Mouse (Mus musculus) large intestine, adult 2 months (tissue): ENCODE measurements at regions not wholly inside any gene's neighbourhood (a gene's known extent, or its start where the extent isn't known, plus 50 kb on each side); places are given as distances from the start of the nearest gene placed in this dataset.

Experiments used
- DNase-seq: peaks from one replicate; pipeline ENCODE4 v3.0.0-alpha.2; 2012; ENCODE audit warnings: low read depth, low spot score
- WGBS: fragments of 180-500 bp; shearing (Covaris S2); methylation state at CpG from one replicate; pipeline ENCODE4 v1.1.7; 2018; 5-methylcytosine and 5-hydroxymethylcytosine counted together

DNA sequence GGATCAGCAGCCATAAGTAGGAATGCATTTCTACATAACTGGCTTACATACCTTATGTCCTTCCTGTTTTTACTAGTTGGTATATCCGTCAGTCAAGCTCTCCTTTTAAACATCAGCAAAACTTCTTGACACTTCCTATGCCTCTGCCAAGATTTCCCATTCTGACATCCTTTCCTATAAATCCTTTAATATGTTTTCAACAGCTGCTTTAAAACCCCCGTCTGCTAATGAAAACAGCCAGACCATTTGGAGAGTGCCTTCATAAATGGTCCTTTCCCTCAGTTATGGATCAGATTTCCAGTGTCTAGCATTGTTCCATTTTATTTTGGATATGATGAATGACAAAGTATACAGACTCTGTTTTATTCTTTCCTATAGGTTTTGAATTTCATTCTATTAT, 270.7 kb upstream of the Rgmb start:
- no peak for DNase-seq
- WGBS, result 81% methylated on average over 2 of the region's 2 CpGs

DNA sequence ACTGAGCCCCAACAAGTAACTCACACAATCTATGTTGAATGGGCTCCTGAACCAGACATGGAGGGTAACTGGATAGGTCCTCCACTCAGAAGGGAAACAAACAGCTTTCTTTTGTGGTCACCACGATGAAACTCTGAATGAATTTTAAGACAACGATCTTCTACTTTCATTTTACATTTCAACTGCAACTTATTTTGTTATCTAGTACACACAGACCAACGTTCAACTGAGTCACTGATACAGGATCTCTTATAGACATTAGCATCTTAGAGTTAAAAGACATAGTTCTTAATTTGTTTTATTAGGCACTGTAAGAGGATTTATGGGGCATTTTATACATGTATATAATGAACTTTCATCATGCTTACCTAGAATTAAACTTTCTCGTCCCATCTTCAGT, 262.1 kb upstream of the Rgmb start:
- 74% methylated on average over 4 of the region's 4 CpGs for WGBS
- no peak for DNase-seq

DNA sequence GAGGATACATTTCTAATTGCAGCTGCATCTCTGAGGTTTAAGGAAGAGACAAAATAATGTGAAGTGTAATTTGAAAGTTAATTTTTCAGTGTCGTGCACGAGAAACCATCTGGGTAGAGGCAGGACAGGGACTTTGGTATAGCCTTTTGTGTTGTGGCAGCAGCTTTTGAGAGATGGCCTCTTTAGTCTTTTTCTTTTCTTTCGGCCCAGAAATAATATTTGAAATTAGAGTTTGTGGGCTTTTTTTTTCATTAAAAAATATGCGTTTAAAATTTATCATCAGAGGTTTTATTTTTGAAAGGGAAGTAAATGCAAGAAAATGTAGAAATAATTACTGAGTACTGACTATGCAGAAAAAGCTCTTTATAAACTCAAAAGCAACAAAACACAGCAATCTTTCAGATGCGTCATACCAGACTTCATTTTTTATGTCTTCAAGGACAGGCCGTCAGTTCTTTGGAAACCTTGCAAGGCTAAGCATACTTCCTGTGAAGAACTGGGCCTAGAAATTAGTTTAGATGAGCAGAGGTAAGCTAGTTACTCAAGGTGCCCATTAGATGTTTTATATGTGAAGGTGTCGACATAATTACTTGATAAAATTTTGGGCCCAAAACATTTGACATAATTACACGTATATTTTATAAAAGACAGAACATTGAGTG, 258.9 kb upstream of the Rgmb start:
- DNase-seq, result no peak
- 86% methylated on average over 8 of the region's 8 CpGs for WGBS

DNA sequence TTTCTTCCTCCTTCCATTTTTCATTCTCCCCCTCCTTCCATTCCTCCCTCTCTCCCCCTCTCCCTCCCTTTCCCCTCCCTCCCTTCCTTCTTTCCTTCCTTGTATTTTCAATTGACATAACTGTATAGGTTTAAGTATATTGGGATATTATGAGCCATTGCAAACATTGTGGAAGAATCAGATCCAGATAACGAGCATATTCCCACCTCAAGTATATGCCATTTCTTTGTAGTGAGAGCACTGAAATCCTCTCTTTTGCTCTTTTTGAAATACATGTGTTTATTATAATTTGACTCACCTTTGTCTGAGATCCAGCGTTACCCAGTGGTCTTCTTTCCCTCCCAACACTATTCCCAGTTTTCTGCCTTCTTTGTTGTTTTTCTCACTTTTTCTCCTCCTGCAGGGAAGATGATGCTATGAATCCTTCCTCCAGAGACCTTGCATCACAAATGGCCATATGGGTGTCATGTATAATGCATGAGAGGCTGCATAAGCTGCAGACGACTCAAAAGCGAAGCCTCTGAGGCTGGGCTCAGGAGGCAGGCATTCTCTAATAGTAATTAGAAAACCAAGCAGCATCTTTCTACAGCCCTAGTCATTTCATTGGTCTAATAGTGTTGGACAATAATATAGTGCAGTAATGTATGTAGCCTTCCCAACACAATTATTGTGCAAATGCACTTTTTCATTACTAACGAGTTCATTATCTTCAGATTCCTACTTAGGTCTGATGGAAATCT, 258.2 kb upstream of the Rgmb start:
- whole genome bisulfite sequencing, result 83% methylated on average over 5 of the region's 5 CpGs
- DNase-seq, result no peak

DNA sequence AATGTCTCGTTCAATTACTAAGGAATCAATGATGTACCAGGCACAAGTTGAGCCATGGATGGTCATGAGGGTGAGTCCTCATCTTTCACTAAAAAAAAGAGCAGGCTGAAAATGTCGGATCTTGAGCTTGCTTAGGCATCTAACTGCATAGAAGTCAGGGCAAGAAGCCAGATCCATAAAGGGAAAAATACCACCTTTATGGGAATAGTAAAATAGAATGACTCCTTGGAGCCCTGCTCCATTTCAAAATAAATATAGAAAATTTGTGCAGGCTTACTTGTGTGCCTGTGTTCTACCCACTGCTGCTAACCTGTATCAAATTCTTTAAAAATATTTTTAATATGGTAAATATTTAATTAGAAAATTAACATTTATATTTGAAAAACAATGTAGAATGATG, 256.2 kb upstream of the Rgmb start:
- no peak for DNase-seq
- WGBS, result 65% methylated on average over 2 of the region's 2 CpGs

DNA sequence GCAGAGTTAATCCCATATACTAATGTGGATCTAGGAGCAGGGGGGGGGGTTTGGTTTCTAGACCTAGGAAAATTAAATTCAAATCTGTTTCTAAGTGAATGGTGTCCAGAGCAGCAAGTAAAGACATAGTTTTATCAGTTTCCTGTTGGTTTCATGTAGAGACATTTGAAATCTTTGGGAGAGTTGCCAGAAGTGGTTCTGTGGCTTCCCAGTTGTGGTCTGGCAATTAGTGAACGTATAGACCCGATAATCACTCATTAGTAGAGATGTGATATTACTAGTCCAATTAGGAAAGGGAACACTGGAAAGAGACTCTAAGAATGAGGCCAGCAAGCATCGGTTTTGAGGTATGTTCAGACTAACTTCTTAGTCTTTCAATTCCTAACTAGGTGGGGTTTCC, 252.0 kb upstream of the Rgmb start:
- no peak for DNase-seq
- WGBS, result 94% methylated on average over 3 of the region's 3 CpGs

DNA sequence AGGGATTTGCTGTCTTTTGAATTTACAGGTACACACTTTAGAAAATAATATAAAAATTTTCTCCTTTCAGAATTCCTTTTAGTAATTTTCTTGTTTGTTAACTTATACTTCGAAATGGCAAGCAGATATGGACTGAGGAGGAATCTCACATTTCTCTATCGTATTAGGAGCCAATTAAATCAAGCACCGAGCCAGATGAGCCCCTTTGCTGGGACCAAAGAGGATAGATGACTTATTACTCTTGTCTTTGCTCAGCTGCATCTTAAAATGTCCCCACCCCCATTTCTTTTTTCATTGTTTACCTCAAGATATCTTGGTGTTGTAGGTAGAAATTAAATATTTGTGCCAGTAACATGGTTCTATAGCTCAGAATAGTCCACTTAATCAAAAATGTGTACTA, 247.7 kb upstream of the Rgmb start:
- WGBS, result 78% methylated on average over 3 of the region's 3 CpGs
- DNase-seq, result no peak

DNA sequence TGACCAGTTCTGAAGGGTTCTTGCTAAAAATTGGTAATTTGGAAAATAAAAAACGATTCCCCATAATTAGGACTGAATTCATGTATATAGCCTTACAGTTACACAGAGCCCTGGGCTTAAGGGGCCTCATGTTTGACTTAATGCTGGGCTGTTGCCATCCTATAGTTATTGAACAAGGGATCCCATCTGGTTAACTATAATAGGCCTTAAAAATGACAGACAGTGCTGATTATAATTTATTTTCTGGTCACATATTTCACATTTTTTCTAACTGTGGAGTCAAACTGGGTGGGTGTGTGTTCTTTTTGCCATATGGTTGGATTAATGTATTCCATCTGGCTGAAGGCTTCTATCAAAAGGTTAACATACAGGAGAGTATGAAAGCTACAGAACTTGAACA, 238.5 kb upstream of the Rgmb start:
- WGBS, result 49% methylated on average over 1 of the region's 1 CpGs
- no peak for DNase-seq

DNA sequence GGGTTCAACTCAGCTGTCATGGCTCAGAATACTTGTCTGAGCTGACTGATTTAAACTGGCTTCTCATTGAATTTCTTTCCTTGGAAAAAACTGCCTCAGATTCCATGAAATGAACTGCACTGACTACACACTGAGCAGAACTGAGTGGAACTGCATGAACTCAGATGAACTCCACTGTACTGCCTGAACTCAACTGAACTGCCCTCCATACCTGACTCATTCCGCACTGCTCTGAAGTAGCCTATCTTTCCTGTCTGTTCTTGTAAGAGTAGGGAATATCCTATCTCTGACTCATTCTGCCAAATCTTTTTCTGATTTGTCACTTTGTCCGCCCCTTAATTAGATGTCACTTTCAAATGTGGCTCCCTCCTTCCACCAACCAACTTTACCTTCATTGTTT, 237.0 kb upstream of the Rgmb start:
- DNase-seq, result no peak
- WGBS, result 92% methylated on average over 2 of the region's 2 CpGs

DNA sequence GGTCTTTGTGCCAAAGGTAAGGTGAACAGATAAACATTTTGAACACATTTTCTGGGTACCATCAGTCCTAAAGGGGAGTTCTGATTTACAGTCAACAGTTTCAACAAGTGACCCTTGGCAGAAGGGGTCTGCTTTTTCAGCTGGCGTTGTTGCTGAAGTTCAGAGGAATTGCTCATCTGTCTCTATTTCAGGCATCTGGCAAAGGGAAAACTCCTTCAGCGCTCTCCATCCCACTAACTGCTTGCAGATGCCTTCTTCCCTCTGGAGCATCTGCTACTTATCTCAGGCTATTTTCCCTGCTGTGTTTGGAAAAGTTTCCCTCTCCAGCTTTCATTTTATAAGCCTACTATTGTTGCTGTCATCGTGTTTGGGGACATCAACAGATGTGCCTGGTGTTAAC, 223.6 kb upstream of the Rgmb start:
- whole genome bisulfite sequencing, result 62% methylated on average over 3 of the region's 3 CpGs
- DNase-seq, result no peak

DNA sequence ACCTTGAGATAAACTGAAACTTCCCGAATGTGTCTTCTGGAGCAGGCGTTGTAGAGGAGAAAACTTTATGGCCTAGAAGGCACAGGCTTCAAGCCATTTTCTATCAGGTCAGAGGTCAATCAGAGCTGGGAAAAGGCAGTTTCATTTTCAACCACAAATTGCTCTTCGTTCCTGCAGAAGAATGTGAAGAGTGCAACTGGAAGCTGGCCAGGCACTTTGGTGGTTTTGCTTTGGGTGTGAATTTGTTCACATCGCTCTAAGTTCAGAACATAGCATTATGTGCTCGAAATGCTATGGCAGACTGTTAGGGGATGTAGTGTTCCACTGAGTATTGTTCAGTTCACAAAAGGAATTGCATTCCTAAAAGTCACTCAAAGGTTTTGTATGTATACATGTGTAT, 220.9 kb upstream of the Rgmb start:
- WGBS, result 9% methylated on average over 5 of the region's 5 CpGs
- DNase-seq, result peak; percentile 43

DNA sequence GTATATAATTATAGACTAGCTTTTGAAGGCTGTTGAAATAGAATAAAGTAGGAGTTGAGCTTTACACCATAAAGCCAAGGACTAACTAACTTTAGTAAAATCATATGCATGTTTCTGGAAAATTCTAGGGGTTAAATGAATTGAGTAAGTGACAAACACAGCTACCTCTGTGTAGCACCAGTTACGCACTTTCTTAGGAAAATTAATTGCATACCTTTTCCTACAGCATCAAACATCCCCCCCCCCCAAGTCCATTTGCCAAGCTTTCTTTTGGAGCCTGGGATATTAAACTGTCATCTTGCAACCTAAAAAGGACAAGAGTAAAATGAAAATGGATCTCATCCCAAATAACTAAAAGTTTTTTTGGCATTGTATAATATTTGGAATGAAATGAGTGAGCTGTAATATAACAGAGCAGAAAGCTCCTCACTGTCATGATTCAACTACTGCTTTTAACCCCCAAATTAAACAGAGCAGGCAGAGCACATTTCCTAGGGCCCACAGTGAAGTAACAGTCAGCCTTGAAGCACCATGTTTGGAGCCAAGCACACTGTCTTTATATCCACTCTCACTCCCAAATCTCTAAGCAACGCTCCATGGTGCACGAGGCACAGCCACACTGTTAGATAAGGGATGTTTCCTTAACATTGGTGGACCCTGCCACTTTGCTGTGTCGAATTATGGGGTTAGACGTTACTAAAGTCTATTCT, 210.9 kb upstream of the Rgmb start:
- no peak for DNase-seq
- 73% methylated on average over 5 of the region's 5 CpGs for whole genome bisulfite sequencing

DNA sequence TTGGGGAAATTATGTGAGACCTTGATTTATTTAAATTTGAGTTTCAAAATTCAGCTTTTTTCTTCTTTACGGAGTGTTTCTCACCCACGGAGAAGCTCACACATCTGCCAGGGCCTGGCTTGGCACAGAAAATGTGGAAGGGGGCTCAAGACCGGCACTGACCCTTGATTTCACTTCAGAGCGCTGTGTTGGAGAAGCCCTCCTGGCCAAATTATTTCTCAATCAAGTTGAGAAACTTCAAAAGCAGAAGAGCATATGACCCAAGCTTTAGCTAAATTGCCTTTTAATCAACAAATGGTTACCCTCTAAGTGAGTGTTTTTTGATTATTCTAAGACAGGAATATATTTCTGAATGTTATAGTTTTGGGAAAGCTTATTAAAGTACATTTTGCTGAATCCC, 197.2 kb upstream of the Rgmb start:
- WGBS, result 85% methylated on average over 4 of the region's 4 CpGs
- DNase-seq, result no peak

DNA sequence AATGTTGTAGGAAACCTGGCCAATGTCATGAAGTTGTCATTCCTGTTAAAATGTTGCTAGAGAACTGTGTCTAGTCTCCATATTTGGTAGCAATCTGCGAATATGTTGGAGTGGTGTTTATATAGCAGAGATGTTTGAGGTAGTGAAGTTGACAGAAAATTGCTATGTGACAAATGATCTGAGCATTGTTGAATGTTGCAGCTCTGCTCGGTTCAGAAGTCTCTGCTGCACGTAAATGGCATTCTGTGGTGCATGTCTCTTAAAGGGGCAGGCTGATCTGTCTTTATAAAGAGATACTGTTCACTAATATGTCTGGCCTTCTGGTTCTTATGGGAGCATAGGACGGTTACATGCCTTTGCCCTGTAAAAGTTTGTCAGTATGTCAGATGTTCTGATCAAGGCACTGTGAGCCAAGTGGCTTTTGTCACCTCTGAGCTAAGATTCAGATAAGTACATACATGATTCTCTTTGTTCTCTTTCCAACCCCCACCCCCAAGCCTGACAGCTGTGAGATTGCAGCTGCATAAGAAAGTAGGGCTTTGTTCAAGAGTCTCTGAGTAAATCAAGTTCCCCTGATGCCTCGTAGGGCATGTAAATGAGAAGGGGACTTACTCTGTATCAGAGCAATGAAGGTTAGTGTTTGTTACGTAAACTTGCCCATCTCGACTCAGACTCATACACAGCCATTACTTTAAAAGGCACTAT, 174.2 kb upstream of the Rgmb start:
- WGBS, result 13% methylated on average over 7 of the region's 7 CpGs
- DNase-seq, result no peak

DNA sequence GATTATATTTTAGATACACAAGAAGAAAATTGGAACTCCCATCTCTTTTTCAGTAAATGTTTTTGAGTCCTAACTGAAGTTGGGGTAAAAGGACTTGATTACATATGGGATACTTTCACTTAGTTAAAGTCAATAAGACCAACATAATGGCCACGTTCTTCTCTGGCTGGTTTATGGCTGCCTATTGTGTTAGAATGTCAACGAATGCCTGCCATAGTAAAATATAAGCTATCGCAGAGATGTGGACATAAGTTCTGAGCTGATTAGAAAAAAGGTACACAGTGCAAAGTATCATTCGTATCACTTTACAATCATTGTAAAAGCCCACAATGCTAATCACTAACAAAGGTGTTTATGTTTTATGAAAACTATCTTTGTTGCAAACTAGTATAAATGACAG, 173.2 kb upstream of the Rgmb start:
- DNase-seq, result no peak
- WGBS, result 25% methylated on average over 4 of the region's 4 CpGs

DNA sequence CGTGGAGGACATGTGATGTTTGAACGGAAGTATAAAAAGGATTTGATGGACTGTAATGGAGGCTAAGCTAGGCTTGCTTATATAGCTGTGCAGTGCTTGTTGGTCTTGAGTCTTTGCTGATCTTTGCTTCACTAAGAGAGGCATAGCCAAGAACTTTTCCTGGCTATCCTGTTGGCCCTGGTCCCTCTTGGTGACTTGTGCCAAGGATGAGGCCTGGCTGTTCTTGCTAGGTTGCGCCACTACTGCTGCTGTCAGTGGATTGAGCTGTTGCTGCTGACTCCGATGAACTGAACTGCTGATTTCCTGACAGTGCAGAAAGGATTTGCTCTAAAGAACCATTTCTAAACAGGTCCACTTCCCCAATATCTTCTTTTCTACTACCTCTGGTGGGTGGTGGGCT, 167.9 kb upstream of the Rgmb start:
- 92% methylated on average over 4 of the region's 4 CpGs for WGBS
- DNase-seq, result no peak

DNA sequence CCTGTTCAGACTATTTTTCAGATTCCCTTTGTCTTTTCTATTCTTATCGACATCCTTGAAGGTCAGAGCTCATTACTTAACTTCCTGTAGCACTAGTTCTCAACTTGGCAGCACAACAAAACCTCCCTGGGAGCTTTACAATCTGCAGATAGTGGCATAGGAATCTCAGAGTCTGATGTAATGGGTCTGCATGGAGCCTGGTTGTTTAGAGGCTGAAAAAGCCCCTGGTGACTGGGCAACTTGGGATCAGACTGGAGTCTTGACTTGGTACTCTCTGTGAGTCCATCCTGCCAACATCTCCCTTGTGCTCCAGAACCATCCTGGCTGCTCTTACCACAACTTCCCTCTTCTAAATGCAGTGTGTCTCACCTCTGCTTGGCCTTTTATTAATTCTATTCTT, 166.4 kb upstream of the Rgmb start:
- DNase-seq, result no peak
- WGBS, result 8% methylated on average over 1 of the region's 1 CpGs

DNA sequence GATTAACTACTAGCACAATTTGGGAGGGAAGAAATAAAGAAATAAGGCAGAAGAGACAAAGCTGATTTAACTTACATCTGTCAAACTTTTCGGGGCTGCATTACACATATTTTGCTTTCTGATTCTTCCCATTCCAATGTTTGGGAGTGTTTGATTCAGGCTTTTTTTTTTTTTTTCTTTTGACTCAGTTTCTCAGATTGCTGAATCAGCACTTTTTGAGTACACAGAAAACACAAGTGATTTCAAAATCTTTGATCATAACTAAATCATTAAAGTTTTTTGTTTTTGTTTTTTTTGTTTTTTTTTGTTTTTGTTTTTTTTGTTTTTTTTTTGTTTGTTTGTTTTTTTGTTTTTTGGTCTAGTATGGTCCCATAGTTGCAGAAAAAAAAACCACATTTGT, 164.7 kb upstream of the Rgmb start:
- no peak for DNase-seq
- WGBS, result 94% methylated on average over 1 of the region's 1 CpGs

DNA sequence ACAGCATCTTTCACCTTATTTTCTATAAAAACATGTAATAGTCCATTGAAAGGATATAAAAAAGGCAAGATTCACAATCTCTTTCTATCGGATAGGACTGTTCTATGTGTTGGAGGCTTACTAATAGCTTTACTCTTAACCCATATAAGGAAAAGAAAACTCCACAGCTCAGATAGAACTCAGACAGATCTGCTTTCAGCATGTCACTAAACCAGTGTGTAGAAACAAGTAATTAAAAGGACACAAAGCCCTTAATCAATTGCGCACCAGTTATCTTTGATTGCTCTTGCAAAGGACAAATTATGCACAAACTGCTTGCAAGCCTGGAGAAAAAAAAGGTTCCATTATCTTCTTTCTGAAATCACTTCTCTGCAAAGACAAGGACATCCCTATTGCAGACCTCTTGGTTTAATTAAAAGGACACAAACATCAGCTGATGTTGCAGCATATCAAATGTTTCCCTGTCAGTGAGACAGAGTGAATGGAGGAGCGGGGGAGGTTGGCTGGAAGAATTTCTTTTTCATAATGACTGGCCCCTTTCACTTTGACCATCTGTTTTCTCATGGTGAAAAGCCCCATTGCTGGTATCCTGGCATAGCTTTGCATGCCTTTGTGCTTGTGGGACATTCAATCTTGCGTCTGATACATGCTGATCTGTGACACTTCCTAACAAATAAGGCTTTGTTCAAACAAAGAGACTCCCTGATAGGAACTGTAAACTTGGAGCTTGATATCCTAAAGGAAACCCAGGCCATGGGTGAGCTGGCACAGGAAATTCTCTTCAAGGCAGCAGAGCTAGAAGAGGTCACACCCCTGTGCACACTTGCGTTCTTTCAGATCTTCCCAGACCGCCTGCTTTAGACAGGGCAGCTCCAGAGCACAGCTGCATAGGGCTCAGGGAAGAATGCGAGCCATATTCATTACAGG, 162.8 kb upstream of the Rgmb start:
- WGBS, result 33% methylated on average over 7 of the region's 7 CpGs
- no peak for DNase-seq

DNA sequence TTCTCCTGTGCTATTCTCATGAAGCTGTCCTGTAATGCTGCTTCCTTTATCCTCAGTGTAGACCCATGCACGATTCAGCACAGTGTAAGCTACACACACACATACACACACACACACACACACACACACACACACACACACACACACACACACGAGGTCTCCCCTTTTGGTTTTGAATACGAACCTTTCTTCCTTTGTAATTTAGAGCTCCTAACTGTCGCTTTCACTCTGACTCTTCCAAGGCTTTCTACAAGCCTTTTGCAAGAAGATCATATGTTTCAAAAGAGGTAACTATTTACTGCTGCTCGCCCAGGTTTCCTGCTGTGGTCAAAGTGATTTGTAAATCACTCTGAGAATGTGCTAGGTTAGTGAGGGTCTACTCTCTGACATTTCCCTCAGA, 161.1 kb upstream of the Rgmb start:
- DNase-seq, result no peak
- 70% methylated on average over 5 of the region's 5 CpGs for WGBS
